Mouse (Mus musculus): ENCODE results near the gene Trem1. TPM values are rescaled to one million over a fixed set of nuclear protein-coding genes. Genes with fewer than 3 reads are reported as not detected.

The Trem1 gene
- polyA plus RNA-seq, 1 experiment from 2014 or later, result not detected

DNA sequence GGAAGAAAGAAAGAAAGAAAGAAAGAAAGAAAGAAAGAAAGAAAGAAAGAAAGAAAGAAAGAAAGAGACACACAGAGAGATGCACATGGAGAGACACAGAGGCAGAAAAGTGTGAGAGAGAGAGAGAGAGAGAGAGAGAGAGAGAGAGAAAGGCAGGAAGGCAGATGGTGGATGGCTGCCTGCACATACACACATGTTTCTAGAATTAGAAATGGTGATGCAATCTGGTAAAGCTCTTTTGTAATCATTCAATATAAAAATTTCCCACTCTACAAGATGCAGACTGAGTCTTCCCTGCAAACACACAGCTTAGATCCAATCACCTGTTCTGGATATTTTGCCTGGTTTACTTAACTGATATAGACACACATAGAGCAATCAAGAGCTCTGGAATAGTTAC is 16.5 kb downstream of the Trem1 start:
- Histone ChIP-seq H3K27me3 (ENCODE audit: poor library complexity, severe bottlenecking) (no peaks in the 10 kb centered on the region), H3K36me3 (replicated peaks) (no peaks in the 10 kb centered on the region), H3K4me1 (no peaks in the 10 kb centered on the region), H3K27ac (no peak overlapping the region), H3K9me3 (no peaks in the 10 kb centered on the region; the same call in 1 of the 2 replicates), H3K4me3 (no peak overlapping the region)
- no peak for DNase-seq (ENCODE audit: extremely low spot score, low spot score)

DNA sequence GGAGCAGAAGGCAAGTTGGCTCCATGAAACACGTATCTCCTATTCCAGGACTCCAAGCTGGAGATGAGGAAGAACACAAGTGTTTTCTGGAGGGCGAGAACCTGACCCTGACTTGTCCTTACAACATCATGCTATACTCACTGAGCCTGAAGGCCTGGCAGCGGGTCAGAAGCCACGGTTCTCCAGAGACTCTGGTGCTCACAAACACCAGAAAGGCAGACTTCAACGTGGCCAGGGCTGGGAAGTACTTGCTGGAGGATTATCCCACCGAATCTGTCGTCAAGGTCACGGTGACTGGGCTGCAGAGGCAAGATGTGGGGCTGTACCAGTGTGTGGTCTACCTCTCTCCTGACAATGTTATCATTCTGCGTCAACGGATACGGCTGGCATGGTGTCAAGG is 16.9 kb downstream of the Trem1 start:
- WGBS, result 87% methylated on average over 11 of the region's 11 CpGs
- Histone ChIP-seq H3K27me3 (ENCODE audit: poor library complexity, severe bottlenecking) (no peaks in the 10 kb centered on the region), H3K9me3 (no peaks in the 10 kb centered on the region; the same call in 1 of the 2 replicates), H3K36me3 (replicated peaks) (no peaks in the 10 kb centered on the region), H3K4me3 (no peak overlapping the region), H3K27ac (no peak overlapping the region), H3K4me1 (no peaks in the 10 kb centered on the region)
- no peak for DNase-seq (ENCODE audit: extremely low spot score, low spot score)

DNA sequence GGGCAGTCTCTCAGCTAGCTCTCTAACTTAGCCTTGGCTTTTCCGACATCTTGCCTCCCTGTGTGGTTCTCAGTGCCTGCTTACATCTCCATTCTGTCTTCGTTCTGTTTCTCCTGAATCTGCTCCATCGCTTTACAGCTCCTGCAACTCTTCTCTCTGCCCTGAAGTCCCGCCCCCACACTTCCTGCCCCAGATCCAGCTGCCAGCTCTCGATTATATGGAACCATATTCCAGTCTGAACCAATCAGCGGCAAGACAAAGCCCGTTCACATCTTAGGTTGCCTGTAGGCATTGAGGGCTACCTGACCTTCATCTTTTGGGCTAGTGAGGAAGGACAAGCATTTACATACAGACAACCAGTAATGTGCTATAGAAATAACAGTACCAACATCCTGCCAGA is 18.1 kb downstream of the Trem1 start:
- no peaks in the 10 kb centered on the region; the same call in 1 of the 2 replicates for H3K9me3 ChIP-seq
- WGBS, result 92% methylated on average over 7 of the region's 7 CpGs

DNA sequence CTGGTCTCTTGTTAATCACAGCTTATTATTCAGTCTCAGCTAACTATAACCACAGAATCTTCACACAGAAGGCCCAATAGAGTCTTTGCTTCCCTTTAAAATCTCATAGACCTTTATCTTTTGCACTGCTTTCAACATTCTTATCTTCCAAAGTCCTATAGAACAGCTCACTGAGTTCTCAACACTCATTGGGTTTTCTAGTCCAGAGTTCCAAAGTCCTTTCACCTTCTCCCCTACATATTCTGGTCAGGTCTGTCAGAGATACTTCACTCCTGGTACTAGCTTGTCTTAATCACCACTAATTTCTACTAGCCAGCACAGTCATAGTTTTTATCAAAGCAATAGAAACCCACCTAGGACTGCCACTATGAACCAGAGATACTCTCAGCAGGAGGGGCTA is 24.0 kb downstream of the Trem1 start:
- H3K27me3 ChIP-seq (ENCODE audit: poor library complexity, severe bottlenecking), result peaks cover under 1% of the 10 kb centered on the region; the same call in 1 of the 2 replicates
- H3K36me3 ChIP-seq (replicated peaks), result no peaks in the 10 kb centered on the region
- no peak overlapping the region for H3K4me3 ChIP-seq
- no peak for DNase-seq (ENCODE audit: extremely low spot score, low spot score)
- H3K27ac ChIP-seq, result no peak overlapping the region
- peaks cover 13% of the 10 kb centered on the region; the same call in 1 of the 2 replicates for H3K9me3 ChIP-seq
- no peaks in the 10 kb centered on the region for H3K4me1 ChIP-seq

More for the DNA sequence above, 18.1 kb downstream of the Trem1 start:
- Histone ChIP-seq H3K27ac (no peak overlapping the region), H3K36me3 (replicated peaks) (no peaks in the 10 kb centered on the region), H3K4me3 (no peak overlapping the region), H3K27me3 (ENCODE audit: poor library complexity, severe bottlenecking) (no peaks in the 10 kb centered on the region), H3K4me1 (no peaks in the 10 kb centered on the region)
- no peak for DNase-seq (ENCODE audit: extremely low spot score, low spot score)

DNA sequence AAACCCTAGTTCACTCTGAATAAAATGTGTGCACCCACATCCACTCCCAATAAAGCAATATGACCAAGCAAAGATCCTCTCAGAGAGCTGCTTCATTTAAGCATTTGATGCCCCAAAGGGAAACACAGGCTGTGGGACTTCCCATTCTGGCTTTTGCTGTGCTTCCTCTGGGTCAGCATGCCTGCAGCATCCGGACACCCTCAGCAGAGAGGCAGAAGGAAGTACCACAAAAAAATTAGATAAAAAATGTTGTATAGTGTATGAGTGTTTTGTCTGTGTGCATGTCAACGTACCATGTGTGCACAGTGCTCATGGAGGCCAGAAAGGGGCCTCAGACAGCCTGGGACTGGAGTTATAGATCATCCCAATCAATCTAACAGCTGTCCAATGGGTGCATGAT is 29.3 kb downstream of the Trem1 start:
- DNase-seq (ENCODE audit: extremely low spot score, low spot score), result no peak
- Histone ChIP-seq H3K4me3 (no peak overlapping the region), H3K27me3 (ENCODE audit: poor library complexity, severe bottlenecking) (peaks cover 39% of the 10 kb centered on the region), H3K4me1 (peaks cover 21% of the 10 kb centered on the region), H3K36me3 (replicated peaks) (no peaks in the 10 kb centered on the region), H3K9me3 (peaks cover 13% of the 10 kb centered on the region; the same call in 1 of the 2 replicates), H3K27ac (no peak overlapping the region)
- 88% methylated on average over 2 of the region's 2 CpGs for WGBS

DNA sequence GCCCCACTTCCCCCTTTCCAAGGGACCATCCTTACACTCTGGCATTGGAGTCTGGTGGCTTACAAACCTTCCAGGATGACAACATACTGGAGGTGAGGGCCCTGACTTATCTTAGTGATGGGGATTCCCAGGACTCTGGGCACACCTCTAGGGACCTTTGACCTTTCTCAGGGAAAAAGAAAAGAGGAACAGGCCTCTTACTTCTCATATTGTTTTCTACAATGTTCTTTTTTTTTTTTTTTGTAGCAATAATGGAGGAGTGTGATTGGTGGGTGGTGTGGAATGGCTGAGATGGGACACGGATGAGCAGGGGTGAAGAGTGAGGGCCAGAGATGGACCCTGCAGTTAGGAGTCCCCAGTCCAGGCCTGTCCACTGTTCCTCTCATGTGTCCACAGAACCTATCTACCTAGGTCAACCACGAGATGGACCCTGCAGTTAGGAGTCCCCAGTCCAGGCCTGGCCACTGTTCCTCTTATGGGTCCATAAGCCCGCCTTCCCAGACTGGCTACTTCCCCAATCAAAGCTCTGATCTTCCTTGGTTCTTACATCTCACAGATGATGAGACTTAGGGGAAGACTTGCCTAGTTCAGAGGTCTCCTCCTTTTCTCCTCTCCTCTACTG is 31.3 kb downstream of the Trem1 start, which contains the start of gene Treml4:
Treml4 (plus strand) TSS at position 555 of the 622 bp plus-strand sequence.
- H3K36me3 ChIP-seq (replicated peaks), result no peaks in the 10 kb centered on the region
- H3K4me3 ChIP-seq, result no peak within 1 kb of the TSS
- 95% methylated on average over 3 of the region's 3 CpGs for WGBS
- DNase-seq (ENCODE audit: extremely low spot score, low spot score), result no peak
- H3K4me1 ChIP-seq, result peaks cover 29% of the 10 kb centered on the region
- H3K9me3 ChIP-seq, result peaks cover 12% of the 10 kb centered on the region; the same call in 1 of the 2 replicates
- H3K27ac ChIP-seq, result no peak within 1 kb of the TSS; the same call in 1 of the 2 replicates
- peaks cover 51% of the 10 kb centered on the region for H3K27me3 ChIP-seq (ENCODE audit: poor library complexity, severe bottlenecking)

DNA sequence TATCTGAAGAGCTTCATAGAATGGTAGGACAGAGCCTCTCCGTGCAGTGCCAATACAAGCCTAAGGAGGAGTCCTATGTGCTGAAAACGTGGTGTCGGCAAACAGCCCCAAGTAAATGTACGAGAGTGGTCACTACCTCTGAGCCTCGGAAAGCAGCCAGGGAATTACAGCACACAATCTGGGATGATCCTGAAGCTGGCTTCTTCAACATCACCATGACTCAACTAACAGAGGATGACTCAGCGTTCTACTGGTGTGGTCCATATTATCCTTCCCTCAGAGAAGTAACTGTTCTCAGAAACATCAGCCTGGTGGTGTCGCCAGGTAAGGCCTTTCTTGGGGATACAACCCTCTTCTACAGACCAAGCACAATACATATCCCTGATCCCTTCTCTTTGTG is 32.1 kb downstream of the Trem1 start:
- Histone ChIP-seq H3K36me3 (replicated peaks) (no peaks in the 10 kb centered on the region), H3K9me3 (peaks cover 3% of the 10 kb centered on the region; the same call in 1 of the 2 replicates), H3K27me3 (ENCODE audit: poor library complexity, severe bottlenecking) (peaks cover 56% of the 10 kb centered on the region), H3K4me1 (peaks cover 29% of the 10 kb centered on the region), H3K27ac (no peak overlapping the region; the same call in 1 of the 2 replicates), H3K4me3 (no peak overlapping the region)
- 93% methylated on average over 7 of the region's 7 CpGs for WGBS
- no peak for DNase-seq (ENCODE audit: extremely low spot score, low spot score)

DNA sequence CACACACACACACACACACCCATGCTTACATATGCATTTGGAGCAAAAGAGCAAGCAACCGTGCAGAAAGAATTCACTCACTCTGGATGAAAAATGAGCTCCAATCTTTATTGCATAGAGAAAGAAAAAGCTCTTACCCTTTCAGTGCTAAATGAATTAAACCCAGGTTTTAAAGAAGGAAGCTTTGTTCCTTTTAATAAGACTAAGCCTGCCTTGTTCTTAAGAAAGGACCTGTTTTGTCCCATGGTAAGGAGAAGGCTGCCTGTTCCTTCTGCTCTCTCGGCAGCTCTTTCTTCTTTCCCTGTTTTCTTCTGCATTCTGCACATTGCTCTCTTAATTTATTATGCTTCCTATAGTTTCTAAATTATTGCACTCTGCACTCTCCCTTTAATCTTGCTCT is 33.6 kb downstream of the Trem1 start:
- Histone ChIP-seq H3K36me3 (replicated peaks) (no peaks in the 10 kb centered on the region), H3K4me1 (peaks cover 29% of the 10 kb centered on the region), H3K9me3 (no peaks in the 10 kb centered on the region), H3K27me3 (ENCODE audit: poor library complexity, severe bottlenecking) (peaks cover 62% of the 10 kb centered on the region), H3K27ac (0 out of 2 replicates have a peak overlapping the region, but pooled peaks have one; percentile 48), H3K4me3 (no peak overlapping the region)
- DNase-seq (ENCODE audit: extremely low spot score, low spot score), result peak; percentile 36
- 19% methylated on average over 2 of the region's 2 CpGs for WGBS

DNA sequence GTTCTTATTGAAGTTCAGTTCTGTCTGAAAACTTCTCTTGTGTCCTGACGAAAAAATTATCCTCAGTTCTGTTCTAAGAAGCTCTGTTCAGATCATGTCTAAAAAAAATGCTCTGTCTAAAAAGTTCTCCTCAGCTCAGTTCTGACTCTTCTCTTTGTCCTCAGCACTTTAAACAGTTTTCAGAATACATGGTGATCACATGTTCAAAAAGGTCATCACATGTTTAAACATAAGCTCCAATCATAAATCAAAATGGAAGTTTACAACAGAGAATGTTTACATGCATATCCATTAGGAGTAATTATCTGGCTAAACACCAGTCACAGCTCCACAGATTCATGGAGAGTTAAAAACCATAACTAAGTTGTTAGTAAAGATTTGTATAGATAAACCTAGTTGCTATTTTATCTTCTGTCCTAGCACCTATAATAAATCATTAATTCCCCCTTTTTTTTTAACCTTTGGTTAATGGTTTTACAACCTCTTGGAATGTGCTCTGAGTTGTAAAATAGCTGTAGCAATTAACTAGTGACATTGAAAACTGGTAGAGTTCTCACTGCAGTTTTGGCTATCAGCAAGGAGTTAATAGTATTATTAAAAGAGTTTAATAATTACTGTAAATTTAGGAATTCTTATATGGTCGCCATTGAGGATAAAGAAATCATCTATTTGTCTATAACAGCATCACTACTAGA is 34.2 kb downstream of the Trem1 start:
- 42% methylated on average over 2 of the region's 2 CpGs for WGBS
- peaks cover 29% of the 10 kb centered on the region for H3K4me1 ChIP-seq
- H3K27me3 ChIP-seq (ENCODE audit: poor library complexity, severe bottlenecking), result peaks cover 59% of the 10 kb centered on the region
- H3K4me3 ChIP-seq, result no peak overlapping the region
- DNase-seq (ENCODE audit: extremely low spot score, low spot score), result no peak
- H3K9me3 ChIP-seq, result no peaks in the 10 kb centered on the region
- no peaks in the 10 kb centered on the region for H3K36me3 ChIP-seq (replicated peaks)
- H3K27ac ChIP-seq, result 0 out of 2 replicates have a peak overlapping the region, but pooled peaks have one; percentile 48

DNA sequence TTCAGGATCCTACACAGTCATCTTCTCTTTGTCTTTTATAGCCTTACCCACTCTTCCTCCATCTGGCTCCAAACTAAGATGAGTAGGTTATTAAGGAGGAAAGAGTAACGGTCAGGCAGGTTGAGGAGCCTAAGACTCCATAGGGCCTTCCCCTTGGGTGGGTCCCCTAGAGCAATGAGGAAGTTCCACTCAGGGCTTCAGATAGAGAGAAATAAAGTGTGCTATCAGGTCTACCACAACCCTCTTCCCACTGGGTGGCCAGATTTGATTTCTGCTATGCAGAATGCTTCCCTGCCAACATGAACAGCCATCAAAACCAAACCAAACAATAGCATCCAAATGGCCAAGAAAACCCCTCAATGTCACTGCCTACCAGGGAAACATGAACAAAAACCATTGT is 35.0 kb downstream of the Trem1 start:
- Histone ChIP-seq H3K4me1 (peaks cover 29% of the 10 kb centered on the region), H3K36me3 (replicated peaks) (no peaks in the 10 kb centered on the region), H3K27ac (no peak overlapping the region), H3K4me3 (no peak overlapping the region), H3K9me3 (no peaks in the 10 kb centered on the region), H3K27me3 (ENCODE audit: poor library complexity, severe bottlenecking) (peaks cover 53% of the 10 kb centered on the region)
- no peak for DNase-seq (ENCODE audit: extremely low spot score, low spot score)
- WGBS, result 95% methylated on average over 1 of the region's 1 CpGs

DNA sequence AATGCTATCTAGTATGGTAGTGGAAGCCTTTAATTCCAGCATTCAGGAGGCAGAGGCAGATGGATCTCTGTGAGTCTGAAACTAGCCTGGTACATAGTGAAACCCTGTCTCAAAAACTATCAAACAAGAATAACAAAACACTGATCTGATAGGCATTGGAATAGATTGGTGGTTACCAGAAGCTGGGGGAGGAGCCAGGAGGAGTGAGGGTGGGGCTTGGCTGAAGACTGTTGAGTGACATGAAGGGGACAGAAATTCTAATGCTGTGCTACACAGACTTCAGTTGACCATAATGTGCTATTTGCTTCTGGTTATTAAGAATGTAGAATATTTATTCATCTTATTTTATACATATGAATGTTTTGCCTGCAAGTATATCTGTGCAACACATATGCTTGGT is 35.7 kb downstream of the Trem1 start:
- Histone ChIP-seq H3K27ac (no peak overlapping the region), H3K36me3 (replicated peaks) (no peaks in the 10 kb centered on the region), H3K27me3 (ENCODE audit: poor library complexity, severe bottlenecking) (peaks cover 50% of the 10 kb centered on the region), H3K4me3 (no peak overlapping the region), H3K9me3 (no peaks in the 10 kb centered on the region), H3K4me1 (peaks cover 29% of the 10 kb centered on the region)
- no peak for DNase-seq (ENCODE audit: extremely low spot score, low spot score)

DNA sequence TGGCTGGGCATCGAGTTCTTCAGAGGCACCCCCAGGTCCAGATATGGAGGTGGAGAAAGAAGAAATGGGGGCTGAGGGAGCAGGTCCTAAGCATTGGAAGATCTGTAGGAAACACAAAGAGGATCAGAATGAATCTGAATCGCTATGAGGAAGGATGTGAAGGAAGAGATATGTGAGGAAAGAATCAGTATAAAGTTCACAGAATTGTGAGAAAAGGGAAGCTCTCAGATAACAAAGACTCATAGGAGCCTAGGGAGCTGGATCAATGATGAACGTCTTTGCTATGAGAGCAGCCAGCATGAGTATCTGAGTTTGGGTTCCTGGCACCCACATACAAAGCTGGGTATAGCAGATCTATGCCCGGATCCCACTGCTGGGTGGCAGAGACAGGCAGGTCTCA is 37.3 kb downstream of the Trem1 start:
- Histone ChIP-seq H3K4me1 (peaks cover 28% of the 10 kb centered on the region), H3K36me3 (replicated peaks) (no peaks in the 10 kb centered on the region), H3K27me3 (ENCODE audit: poor library complexity, severe bottlenecking) (peaks cover 39% of the 10 kb centered on the region), H3K4me3 (no peak overlapping the region), H3K9me3 (no peaks in the 10 kb centered on the region), H3K27ac (no peak overlapping the region)
- WGBS, result 80% methylated on average over 4 of the region's 4 CpGs
- DNase-seq (ENCODE audit: extremely low spot score, low spot score), result no peak

DNA sequence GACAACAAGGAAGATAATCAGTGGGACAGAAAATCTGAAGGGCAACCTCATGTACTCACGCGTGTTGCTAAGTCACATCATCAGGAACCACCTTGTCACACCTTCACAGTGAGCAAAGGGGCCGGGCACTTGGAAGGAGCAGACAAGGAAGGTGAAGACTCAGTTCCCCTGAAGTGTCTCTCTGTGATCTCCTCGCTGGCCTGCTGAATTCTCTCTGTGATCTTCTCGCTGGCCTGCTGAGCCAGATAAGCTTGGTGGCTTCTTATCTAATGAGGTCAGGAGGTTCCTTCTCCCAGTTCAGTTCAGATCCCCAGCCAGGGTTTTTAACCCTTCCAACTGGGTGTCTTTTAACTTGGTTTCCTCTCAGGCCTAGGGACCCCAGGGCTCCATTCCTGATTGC is 39.6 kb downstream of the Trem1 start:
- Histone ChIP-seq H3K27ac (peak overlapping the region; percentile 9; the same call in 1 of the 2 replicates), H3K9me3 (no peaks in the 10 kb centered on the region), H3K27me3 (ENCODE audit: poor library complexity, severe bottlenecking) (peaks cover 32% of the 10 kb centered on the region), H3K36me3 (replicated peaks) (no peaks in the 10 kb centered on the region), H3K4me1 (peaks cover 16% of the 10 kb centered on the region), H3K4me3 (no peak overlapping the region)
- WGBS, result 86% methylated on average over 5 of the region's 5 CpGs
- no peak for DNase-seq (ENCODE audit: extremely low spot score, low spot score)
